Mouse (Mus musculus) right cerebral cortex, postnatal 4 days (tissue): ENCODE results near the gene C87414.
"Not testable (repeated sequence)": the region's sequence is repeated elsewhere in the genome, so short reads cannot be mapped to it uniquely, and the experiment has no call there.

Source experiments
- DNase-seq: peaks from one replicate; pipeline ENCODE4 v3.0.0-alpha.2; 2022

C87414 gene

GRCm38 (mm10) chr5:93671451-93671850 lies at the start of gene C87414:
Gene C87414, minus strand, starts transcription at chr5:93671551.
- not testable (repeated sequence) for DNase-seq

GRCm38 (mm10) chr5:93684661-93685060 lies 13.3 kb upstream of the C87414 start:
- not testable (repeated sequence) for DNase-seq
